Mouse (Mus musculus) natural killer cell, adult 2 months (primary cell): ENCODE measurements around the gene Adam22.

ENCODE experiments used
- DNase-seq, 2 experiments: peaks; one replicate each; pipeline ENCODE4 v3.0.0; 2022; ENCODE audit warnings: low spot score in 2 of 2

Gene Adam22

DNA sequence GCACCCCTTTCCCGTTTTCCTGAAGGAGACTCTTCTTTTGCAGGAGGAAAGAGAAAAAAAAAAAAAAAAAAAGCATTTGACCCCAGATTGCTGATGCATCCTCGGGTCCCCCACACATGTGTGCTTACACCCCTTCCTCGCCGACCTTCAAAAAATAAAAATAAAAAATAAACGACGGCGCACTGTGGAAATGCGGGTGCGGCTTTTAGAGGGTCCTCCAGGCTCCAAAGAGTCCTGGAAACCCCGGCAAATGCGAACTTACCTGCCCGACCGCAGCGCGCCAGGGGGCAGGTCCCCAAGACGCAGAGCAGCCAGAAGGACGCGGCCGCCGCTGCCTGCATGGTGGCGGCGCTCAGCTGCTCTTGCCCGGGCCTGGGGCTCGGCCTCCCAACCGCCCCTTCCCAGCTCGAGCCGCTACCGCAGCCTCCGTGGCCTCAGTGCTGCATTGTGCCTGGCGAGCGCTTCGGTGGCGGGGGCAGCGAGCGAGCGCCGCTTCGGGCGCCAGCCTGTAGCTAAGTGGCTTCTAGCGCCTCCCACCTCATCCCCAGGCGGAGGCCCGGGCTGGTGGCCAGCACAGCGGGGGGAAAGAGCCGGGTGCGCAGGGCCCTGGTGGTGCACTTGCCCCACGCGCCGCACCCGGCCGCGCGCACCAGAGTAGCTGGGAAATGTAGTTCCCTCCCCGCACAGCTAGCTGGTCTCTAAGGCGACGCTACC lies at the start of gene Adam22:
Gene Adam22 (minus strand): TSS at position 547 of the 714 bp plus-strand sequence.
- DNase-seq = no peak

DNA sequence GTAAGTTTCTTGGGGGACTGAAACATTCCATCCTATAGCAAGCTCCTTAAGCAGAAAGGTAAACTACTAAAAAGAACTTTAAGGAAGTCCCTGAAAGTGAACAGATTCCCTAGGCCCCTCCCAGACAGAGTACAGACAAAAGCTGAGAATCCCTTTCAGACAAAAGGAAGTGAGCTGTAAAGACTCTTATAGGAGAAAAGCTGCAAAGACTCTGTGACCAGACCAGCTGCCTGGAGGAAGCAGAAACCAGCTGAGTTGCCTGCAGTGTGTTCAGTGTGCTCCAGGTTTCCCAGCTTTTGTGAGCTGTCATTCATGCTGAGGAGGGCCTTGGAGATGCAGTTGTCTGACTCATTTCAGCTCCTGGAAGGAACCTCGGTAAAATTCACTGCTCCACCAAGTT lies 49.5 kb upstream of the Adam22 start:
- no peak for DNase-seq

DNA sequence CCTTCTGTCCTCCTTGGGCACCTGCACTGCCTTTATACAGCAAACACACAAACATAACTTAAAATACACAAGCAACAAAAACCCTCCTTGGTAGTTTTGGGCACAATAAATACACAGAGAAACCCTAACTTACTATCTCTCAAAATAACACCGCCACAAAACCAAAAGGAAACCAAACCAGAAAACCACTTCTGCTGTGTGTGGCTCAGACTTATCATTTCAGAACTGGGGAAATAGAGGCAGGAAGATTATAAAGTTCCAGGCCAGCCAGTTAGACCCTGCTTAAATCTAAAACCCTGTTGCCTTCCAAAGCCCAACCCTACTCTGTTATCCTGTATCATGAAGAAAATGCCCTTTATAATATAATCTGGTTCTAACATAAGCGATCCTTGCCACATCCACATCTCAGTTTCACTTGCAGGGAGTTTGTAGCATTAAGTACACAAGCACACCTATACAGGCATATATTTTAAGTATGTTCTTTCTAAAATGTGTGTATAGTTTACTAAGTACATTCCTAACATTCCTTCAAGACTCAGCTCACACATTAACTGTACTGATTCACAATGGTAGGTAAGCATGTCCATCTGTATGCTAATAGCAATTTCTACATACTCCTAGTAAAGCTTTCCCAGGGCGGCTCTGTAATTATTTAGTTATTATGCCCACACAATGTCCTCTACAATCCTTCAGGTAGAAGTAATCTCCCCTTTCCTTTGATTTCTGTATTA lies 48.9 kb upstream of the Adam22 start:
- no peak for DNase-seq

DNA sequence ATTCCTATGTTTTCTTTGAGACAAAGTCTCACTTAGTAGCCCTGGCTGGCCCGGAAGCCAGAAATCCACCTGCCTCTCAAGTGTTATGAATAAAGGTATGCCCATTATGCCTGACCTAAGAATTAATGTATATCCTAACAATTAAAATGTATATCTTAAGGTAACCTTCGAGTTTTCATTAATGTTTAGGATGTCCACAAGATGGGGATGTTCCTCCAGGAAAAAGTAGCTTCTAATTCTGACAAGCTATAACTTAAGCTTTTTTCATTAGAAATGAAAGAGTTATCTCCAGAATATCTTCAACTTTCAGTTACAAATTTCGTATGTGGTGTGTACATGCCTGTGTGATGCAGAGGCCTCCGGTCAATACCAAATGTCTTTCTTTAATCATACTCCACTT lies 40.8 kb upstream of the Adam22 start:
- DNase-seq = no peak

DNA sequence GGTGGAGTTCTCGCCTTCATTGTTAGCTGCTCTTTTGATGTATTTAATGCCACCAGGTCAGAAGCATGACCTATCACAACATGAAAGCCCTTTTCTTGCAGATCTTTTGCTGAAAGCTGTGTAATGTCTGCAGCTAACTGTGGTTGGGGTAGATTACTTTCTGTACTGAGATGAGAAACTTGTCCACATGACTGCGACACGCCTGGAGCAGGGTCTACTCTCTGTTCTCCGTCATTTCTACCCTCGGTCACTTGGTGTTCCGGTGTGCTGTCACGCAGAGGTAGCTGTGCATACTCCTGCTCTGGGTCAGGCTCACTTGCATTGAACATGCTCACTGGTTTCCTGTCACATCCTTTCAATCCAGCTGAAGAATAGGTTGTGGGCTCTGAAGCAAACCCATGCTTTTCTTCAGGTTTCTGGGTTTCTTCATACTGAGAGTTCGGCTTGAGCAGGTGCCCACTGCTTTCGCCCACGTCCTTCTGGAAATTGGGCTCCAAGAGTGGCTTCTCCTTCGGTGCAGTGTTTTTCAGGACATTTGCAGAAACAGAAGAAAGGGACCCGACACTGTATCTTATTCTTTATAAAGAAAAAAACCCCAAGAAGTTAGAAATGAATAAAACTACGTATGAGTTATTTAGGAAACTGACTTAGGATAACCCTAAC lies 29.8 kb upstream of the Adam22 start:
- DNase-seq = no peak

DNA sequence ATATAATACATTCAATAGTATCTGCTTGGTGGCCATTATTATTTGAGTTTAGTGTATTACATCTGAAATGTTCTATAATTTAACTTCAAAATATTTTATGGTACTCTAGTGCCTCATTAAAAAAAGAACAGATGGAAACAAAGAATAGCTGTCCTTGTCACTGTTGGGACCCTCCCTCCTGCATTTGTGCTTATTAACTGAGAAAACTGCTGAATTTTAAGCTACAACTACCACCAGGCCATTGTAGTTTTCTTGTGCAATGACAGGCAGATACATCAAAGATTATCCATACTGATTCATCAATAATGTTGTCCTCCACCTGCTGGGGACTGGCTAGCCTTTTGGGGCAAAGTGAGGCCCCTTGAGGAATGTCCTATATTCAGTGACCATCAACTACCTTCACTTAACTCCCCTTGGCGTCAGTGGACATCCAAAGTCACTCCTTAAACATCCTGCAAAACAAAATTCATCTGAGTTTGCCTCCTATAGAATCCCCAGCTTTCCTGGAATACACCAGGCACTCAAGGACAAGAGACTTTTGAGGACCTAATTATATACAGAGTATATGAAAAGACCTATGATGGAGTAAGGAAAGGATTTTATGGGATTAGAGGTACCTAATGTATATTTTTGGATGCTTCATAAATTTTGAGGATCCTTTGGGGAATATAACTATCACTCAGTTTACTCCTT lies 26.1 kb upstream of the Adam22 start:
- DNase-seq = no peak

DNA sequence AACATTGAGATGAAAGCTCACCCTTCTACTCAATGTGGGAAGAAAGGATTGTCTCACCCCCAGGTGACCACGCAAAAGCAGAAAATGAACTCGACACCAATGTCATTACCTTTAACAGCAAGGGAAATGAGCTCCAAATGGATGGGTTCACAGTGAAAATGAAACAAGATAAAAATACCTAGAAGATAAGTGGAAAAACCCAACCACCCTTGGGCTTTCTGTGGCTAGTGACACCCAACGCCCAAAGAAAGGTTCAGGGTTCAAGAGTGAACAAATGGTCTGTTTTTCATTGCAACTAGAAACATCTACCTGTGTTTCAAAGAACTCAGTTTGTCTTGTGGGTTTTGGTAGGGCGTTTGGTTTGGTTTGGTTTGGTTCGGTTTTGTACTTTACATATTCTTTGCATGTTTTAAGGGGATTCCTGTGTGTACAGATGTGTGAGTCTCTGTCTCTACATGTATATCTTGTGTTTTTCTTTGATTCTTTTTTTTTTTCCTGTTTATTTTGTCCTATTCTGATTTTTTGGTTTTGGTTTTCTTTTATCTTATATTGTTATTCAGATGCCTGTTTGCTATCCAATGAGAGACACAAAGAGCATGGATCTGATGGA lies 6.4 kb upstream of the Adam22 start:
- no peak for DNase-seq

DNA sequence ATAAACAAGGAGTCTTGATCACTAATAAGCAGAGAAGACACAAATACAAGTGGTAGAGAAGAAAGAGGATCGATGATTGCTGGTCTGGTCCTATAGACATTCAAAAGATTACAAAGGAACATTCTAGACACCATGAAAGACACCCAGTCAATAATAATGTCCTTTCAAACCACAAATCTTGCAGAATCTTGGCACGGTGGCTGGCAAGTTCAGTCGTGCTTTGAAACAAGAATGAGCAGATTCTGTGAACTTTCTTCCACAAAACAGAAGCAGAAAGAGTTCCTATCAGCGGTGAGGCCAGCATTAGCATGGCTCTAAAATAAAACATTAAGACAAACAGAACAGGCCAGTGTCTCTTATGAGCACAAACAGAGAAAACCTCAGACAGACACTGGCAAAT lies 5.5 kb upstream of the Adam22 start:
- no peak for DNase-seq

DNA sequence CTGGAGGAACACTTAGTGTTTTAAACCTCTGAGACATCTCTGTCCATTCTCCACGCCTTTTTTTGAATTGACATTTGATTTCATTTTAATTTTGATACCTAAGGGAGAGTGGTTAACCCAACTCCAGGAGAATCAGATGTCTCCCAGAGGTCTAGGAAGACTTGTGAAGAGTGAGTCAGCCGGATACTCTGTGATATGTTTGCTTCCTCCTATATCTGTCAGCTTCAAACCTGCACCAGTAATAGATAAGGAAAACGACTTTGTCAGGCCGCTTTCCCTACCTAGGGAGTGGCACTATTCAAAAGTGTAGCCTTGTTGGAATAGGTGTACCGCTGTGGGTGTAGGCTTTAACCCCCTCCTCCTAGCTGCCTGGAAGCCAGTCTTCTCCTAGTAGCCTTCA lies 821 bp upstream of the Adam22 start:
- DNase-seq = no peak

DNA sequence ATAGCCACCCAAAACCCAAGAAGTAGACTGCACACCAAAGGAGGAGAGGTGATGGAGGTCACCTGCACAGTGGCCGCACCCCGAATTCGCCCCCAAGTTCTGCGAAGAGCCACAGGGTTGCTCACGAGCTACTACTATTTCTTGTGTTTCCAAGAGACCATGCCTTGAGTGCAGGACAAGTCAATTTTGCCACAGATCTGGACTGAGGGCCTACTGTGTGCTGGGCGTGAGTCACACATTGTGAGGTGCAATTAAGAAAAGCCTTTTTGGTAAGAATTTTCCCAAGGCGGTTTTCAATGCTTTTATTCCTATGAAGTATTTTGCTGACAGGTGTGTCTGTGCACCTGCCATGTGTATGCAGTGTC lies 350 bp upstream of the Adam22 start:
- DNase-seq = no peak

DNA sequence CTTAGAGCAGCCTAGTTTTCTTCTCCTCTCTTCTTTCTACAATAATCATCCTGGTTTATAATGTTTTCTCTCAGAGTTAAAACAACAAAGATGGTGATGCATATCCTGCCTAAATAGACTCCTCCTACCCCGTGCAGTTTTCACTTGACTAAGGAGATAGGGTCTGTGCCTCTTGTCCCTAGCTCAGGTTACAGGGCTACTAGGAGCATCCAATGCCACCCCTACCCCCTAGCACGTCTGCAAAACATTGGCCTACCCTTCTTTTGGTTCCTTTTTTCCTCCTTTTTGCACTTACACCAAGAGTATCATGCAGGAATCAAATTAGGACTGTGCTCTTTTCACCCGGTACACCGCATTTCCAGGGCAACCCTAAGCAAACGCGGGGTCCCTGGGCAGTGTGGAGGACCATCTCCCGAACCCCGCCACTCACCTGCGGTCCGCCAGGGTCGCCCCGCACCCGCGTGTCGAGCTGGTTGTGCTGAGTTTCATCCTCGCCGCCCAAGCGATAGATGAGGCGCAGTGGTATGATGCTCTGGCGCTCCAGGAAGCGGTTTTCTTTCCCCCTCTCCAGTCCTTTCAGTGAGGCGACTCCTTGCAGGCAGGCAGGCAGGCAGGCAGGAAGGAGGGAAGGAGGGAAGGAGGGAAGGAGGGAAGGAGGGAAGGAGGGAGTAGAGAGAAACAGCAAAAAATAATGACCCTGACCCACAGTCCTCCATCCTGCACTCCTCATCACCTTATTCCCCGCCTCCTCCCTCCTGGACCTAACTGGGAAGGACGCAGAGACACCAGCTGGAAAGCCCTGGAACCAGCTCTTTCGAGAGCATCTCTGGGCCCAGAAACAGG lies 968 bp downstream of the Adam22 start:
- no peak for DNase-seq

DNA sequence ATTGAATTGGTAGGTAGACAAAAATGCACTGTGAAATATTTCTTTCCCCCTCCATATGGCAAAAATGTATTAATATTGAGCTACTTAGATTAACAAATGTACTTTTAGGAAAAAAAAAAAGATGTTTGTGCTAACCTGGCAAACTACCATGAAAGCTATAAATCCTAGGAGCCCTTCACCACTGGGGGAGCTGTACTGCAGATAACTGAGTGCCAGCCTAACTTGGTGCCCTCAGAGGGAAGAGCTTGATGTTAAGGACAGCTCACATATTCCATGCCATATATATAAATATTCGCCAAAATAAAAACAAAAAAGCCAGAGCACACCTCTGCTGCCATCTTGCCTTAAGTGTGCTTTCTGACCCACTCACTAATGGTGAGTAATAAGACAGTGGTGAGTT lies 5.6 kb downstream of the Adam22 start:
- DNase-seq = no peak

DNA sequence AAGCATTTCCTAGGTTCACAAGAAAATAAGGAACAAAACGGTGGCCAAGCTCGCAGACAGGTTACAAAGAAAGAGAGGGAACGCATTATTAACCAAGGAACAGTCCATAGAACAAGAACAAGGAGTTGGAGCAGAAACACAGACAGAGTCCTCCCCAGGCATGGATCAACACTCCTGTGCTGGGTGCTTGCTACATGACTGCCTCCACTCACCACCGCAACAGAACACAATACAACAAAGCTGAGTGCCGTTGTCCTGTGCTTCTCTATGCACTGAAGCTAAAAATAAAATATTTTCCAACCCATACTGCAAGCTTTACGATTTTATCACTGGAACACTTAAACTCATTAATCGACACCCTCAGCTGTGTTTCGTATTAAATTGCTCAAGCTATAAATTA lies 10.3 kb downstream of the Adam22 start:
- no peak for DNase-seq

DNA sequence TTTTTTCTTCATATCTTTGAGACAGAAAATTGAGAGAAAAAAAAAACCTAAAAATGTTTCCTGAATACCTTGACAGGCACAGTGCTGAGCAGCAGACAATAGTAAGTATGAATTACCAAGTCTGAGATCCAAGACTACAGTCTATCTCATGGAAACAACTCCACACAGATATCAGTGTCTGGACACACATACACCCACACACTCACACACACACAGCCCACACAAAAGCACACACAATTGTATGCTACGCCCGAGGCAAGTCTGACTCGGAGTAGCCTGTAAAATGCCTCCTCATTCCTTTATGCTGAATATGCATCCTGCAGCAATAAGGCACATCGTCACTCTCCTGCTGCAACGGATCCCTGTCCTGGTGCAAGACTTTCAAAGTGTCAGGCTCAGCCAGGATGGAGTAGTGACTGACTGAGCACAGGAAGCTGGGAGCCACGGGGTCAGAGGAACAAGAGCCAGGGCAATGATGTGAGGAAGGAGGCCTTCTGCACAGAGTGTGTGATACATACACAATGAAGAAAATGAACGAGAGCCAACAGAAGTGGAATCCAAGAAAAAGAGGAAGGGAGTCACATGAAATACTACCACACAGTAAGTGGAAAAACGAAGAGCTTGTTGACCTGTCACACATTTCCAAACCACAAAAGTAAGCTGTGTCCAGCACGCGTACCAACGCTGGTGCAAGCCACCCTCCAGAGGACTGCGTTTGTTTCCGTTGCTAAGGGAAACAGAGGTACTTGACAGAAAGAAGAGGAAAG lies 10.9 kb downstream of the Adam22 start:
- DNase-seq = no peak

DNA sequence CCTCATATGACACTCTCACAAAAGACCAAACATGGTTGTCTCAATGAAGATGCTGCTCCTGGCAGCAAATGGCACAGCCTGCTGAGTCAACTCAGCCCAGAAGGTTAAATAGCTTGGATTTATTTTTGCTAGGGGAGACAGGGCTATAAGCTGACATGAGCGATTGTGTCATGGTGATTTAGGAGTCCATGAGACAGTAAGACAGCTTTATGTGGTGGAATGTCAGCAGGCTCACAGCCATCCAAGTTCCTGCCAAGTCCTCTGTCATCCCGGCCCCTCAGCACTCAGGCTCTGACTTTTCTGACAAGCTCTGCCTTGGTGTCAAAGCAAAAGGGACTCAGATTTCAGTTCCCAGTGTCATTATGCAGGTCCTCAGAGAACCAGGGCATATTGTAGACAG lies 11.6 kb downstream of the Adam22 start:
- DNase-seq = no peak

DNA sequence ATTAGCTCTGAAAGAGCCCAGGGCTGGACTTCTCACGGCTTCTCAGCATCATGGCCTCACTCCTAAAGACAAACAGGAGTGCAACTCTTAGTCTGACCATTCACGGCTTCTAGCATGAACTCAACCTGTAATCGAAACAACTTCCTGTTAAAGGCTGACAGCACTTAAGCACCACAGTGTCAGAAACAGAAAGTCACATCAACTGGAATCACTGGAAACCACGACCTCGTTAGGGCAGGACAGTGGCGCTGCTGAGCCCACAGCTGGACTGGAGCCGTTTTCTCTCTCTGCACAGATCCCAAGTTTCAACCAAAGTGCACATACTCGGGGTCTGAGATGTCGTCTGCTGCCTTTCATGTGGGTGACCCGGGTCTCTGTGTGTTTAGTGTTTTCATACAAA lies 18.4 kb downstream of the Adam22 start:
- DNase-seq = no peak

DNA sequence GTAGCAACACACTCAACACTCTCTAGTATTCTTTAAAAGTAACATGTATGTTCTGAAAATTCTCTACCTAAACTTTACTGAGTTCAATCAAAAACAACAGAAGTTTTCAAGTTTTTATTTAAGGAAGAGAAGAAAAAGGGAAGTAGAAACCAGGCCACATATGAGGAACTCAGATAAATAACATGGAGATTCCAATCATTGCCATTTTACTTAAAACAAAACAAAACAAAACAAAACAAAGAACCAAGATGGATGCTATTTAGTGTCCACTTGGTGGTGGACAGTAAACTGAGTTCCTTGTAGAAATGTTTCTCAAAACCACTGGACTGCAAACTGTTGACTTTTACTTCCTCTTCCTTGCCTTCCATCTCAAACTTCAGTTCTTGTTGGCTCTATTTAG lies 21.6 kb downstream of the Adam22 start:
- DNase-seq = no peak

DNA sequence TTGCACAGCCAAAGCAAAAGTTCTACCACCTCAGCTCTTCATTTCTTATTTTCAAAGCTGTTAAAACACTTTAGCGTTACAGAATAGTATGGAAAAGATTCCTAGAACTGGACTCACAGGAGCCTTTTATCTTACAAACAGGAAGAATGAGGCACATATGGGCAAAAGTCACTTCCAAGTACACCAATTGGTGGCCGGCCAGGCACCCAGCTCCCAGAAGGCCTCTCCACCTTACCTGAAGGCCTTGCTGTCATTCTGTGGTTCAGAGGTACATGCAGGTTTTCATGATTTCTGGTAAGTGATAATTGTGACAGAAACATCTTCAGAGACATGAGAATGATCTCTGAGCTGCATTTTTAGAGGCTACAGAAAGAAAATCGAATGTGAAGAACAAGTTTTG lies 24.7 kb downstream of the Adam22 start:
- DNase-seq = no peak

DNA sequence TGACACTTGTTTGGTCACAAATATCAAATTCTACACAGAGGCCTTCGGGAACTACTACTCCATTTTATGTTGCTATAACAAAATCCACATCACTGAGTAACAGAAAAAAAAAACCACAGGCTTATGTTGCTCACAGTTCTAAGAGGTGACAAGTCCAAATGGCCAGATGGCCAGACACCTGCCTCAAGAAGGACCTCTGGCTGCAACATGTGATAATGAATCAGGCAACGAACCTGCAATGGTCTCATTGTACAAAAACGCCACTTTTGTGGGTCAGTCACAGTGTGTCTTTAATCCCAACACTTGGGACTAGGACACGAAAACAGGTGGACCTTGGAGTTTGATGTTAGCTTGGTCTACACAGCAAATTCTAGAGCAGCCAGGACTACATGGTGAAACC lies 26.3 kb downstream of the Adam22 start:
- DNase-seq = no peak

DNA sequence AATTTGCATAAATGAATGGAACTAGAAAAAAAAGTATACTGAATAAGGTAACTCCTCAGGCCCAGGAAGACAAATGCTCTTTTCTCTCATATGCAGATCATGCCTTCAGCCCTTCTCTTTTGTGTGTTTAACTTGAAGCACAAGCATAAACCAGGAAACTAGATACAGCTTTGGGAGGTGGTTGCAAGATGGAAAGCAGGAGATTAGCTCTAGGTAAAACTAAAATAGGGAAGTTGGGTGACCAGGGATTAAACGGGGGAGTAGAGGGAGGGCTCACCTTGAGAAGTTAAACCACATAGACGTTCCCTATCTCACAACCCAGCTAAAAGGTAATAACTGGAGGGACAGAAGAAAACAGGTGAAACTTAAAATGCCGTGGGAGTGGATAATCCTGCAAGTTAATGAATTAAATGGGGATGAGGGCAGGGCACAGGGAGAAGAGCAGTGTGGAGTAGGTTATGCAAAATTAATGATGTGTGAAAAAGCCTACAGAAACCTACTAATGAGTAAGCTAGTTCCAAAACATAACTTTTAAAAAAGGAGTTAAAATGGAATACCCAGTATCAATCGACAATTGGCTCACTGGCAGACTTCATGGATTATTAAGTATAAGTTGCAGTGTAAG lies 40.2 kb downstream of the Adam22 start:
- no peak for DNase-seq
